Mouse (Mus musculus) ovary, postnatal 14 days (tissue): Measurements from ENCODE around the gene Gtpbp1.

Source experiments
- DNase-seq: peaks from one replicate; pipeline ENCODE4 v3.0.0; 2022; ENCODE audit warnings: low spot score

The Gtpbp1 gene

GRCm38 (mm10) chr15:79685141-79685641, 5.5 kb upstream of the Gtpbp1 start:
- no peak for DNase-seq

GRCm38 (mm10) chr15:79686046-79686869, 4.4 kb upstream of the Gtpbp1 start:
- no peak for DNase-seq

DNA sequence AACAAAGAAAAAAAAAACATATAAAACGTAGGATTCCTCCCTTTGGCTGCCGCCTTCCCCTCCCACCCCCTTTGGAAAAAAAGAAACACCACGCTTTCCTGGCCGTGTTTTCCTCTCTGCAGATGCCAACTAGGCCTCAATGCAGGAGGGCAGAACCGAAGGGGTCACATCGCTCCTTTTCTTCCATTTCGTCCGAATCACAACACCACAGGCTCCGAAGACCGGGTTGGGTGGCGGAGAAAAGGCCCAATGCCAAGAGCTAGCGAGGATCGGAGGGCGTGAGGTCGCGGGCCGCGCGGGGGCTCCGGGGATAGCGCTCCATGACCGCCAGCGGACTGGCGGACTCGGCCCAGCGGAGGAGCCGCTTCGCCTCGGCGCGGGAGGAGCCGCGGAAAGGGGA, 3.5 kb upstream of the Gtpbp1 start:
- peak; percentile 36 for DNase-seq

GRCm38 (mm10) chr15:79687646-79688267, 2.9 kb upstream of the Gtpbp1 start, which contains the start of gene Josd1:
TSS of gene Josd1 (minus strand) at chr15:79687919.
- peak; percentile 97 for DNase-seq

DNA sequence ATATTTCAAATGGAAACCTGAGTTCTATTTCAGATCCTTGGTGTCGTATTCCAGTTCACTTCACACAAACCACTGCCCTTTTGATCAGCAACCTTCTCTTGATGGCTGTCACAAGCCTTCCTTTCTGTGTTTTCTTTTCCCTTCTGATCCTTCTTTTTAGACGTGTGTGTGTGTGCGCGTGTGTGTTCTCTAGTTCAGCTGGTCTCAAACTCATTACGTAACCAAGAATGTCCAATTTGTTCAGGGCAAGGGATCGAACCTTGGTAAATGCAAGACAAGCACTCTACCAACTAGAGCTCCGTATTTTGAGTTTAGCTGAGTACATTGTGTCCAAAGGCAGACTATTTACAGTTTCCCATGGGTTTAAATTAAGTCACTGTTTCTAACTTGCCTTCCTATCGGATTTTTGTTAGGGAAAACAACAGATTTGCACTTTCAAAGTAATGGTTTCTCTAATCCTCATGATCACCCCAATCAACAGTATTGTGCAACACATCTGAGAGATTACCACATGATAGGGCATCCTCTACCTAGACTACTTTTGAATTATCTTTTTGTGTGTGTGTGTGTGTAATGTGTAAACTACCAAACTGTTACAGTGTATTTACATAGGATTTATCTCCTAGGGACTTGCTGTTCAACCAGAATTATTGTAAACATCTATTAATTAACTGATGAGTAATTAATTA, 2.2 kb upstream of the Gtpbp1 start:
- no peak for DNase-seq

GRCm38 (mm10) chr15:79689662-79690425, 801 bp upstream of the Gtpbp1 start:
- DNase-seq, result no peak

- peak; percentile 45 for DNase-seq
These were observed 421 bp downstream of the Gtpbp1 start for GRCm38 (mm10) chr15:79691023-79691508.

GRCm38 (mm10) chr15:79692334-79692733, 1.7 kb downstream of the Gtpbp1 start:
- no peak for DNase-seq

DNA sequence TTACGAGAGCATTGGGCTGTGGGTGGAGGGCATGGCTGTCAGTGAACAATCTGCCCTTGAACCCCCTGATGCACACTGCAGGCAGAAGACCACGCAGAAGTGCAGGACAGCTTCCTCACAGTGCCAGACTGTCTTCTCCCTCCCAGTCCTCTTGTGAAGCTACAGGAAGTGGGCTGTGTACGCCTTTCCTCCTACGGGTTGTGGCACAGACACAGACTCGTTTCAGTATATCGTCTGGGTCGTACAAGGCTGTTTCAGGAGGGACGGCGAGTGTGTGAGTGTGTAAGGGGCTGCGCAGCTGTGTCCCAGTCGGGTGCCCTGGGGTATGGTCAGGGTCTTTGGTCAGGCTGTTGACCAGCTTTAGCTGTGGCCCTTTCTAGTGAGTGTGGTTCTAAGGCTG, 3.1 kb downstream of the Gtpbp1 start:
- no peak for DNase-seq

GRCm38 (mm10) chr15:79694512-79694911, 3.9 kb downstream of the Gtpbp1 start:
- no peak for DNase-seq

- DNase-seq, result no peak
These were observed 4.9 kb downstream of the Gtpbp1 start for GRCm38 (mm10) chr15:79695516-79695915.

GRCm38 (mm10) chr15:79696508-79696907, 5.9 kb downstream of the Gtpbp1 start:
- DNase-seq, result no peak

DNA sequence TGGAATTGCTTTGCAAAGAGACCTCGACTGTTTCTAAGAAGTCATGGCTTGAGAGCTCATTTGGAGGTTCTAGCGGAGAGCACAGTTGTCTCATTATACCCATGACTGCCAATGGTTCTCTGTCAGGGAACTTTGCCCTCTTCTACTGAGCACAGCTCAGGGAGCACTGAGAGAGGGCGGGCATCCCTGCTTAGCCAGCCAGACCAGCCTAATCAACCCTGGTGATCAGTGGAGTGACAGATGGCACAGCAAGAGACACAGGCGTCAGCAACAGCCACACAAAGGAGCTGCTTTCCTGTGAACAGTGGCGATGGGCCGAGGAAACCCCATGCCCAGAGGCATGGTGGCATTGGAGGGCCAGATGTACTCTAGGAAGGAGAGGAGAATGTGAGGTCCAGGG, 6.4 kb downstream of the Gtpbp1 start:
- DNase-seq, result no peak

GRCm38 (mm10) chr15:79697558-79698187, 7.0 kb downstream of the Gtpbp1 start:
- DNase-seq, result no peak

- DNase-seq, result no peak
These were observed 16.1 kb downstream of the Gtpbp1 start for GRCm38 (mm10) chr15:79706603-79707214.

DNA sequence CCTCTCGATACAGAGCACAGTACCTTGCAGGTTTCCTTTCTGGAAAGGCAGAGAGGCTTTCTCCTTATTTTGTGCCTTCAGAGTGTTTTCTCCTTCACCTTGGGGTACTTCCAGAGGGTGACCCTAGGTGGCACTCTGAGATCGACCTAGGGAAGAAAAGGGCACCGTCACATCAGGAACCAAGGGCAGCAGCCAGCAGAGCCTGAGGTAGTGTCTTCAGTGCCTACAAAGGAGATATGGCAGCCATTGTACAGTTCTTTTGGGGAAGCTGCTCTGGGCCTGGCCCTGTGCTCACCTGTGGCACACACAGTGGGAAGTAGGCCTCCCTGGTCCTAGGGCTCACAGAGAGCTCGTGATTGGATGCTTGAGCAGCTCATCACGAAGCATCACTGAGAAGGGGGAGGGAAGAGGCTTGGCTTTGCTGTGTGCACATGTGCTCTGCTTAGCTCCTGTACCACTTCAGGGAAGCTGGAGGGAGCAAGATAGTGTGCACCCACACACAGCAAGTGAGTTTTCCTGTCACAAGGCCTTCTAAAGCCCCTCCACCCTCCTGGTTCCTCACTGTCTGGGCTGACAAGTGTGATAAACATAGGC, 17.7 kb downstream of the Gtpbp1 start:
- DNase-seq, result no peak

GRCm38 (mm10) chr15:79715646-79716045, 25.0 kb downstream of the Gtpbp1 start:
- DNase-seq, result no peak

GRCm38 (mm10) chr15:79716710-79717109, 26.1 kb downstream of the Gtpbp1 start:
- DNase-seq, result no peak

DNA sequence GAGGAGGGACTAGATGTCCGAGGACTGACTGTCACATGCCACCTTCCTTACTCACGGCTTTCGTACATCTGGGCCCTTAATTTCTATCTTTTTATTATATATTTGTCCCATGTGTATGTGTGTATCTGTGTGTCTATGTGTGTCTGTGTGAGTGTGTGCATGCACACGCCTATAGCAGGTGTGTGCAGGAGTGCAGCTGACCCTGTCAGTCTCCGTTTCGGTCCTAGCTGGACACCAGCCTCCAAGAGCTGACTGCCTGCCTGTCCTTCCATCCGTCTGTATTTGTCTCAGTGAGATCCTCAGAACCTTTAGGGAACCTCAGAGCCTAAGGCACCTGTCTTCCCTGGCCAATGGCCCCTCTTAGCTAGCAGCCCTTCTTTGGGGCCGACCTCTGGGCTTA, 29.6 kb downstream of the Gtpbp1 start:
- no peak for DNase-seq

DNA sequence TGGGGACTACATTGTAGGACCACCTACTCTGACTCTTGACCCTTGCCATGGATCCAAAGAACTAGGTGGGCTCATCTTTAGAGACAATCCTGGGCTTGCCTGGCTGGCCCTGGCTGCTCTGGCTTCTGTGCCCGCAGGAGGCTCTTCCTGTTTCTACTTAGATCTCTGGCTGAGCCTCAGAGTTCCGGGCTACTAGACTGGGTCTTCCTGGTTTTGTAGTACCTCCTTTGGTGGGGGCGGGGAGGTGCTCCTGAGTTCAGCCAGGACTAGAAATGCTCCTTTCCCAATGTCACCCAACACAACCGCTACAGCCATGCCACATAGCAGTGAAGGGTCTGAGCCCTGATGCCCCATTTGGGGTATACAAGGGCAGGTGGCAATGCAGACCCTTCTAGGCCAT, 30.2 kb downstream of the Gtpbp1 start:
- no peak for DNase-seq
